Mouse (Mus musculus) forebrain, embryonic 16.5 days (tissue): ENCODE results near the gene Eif4g3. TPM values are rescaled to one million over a fixed set of nuclear protein-coding genes. Genes with fewer than 3 reads are reported as not detected.
A peak's percentile ranks its signal among the peaks of the same experiment; 100 is the strongest.
"Not testable (repeated sequence)": the region's sequence is repeated elsewhere in the genome, so short reads cannot be mapped to it uniquely, and the experiment has no call there.

ENCODE experiments used
- ATAC-seq: fragments of 200-750 bp; cut with Nextera tagmentation; 2 replicates; pipeline ENCODE4 v1.8.0; 2017; ENCODE audit warnings: mild to moderate bottlenecking, moderate library complexity
- H3K27ac ChIP-seq: fragments of 300-500 bp; sonication (generic); 2 replicates; pipeline ENCODE4 v1.5.1; 2014; ENCODE audit warnings: low read length, control low read depth
- H3K27me3 ChIP-seq: fragments of 300-500 bp; sonication (generic); replicated peaks from 2 replicates; pipeline ENCODE4 v1.6.1; 2014; ENCODE audit warnings: low read length; ENCODE audit not compliant: control insufficient read depth, insufficient read depth
- H3K36me3 ChIP-seq: fragments of 300-500 bp; sonication (generic); 2 replicates; pipeline ENCODE4 v1.6.1; 2014; ENCODE audit not compliant: control insufficient read depth, insufficient read depth
- H3K4me1 ChIP-seq: fragments of 300-500 bp; sonication (generic); replicated peaks from 2 replicates; pipeline ENCODE4 v1.6.1; 2014; ENCODE audit warnings: low read length; ENCODE audit not compliant: control insufficient read depth, insufficient read depth
- H3K4me2 ChIP-seq: fragments of 300-500 bp; sonication (generic); 2 replicates; pipeline ENCODE4 v1.6.1; 2014; ENCODE audit warnings: mild to moderate bottlenecking, low read length, control low read depth
- H3K4me3 ChIP-seq: fragments of 300-500 bp; sonication (generic); replicated peaks from 2 replicates; pipeline ENCODE4 v1.5.1; 2014; ENCODE audit warnings: mild to moderate bottlenecking, low read length, control low read depth
- H3K9ac ChIP-seq: fragments of 300-500 bp; sonication (generic); replicated peaks from 2 replicates; pipeline ENCODE4 v1.6.1; 2014; ENCODE audit warnings: low read depth, low read length, control low read depth
- H3K9me3 ChIP-seq: fragments of 300-500 bp; sonication (generic); 2 replicates; pipeline ENCODE4 v1.6.1; 2016; ENCODE audit warnings: low read length; ENCODE audit not compliant: control insufficient read depth
- WGBS: fragments of 180-500 bp; shearing (Covaris S2); extraction: QIAGEN DNeasy Blood & Tissue Kit; methylation state at CpG from one replicate; pipeline ENCODE4 v1.1.7; 2014; 5-methylcytosine and 5-hydroxymethylcytosine counted together
- polyA plus RNA-seq: library from polyadenylated mRNA; unstranded; fragments of >200 nt; fragmentation: Nextera tagmentation; extraction: Ambion mirVana; gene quantifications from 2 replicates; pipeline ENCODE4 v1.2.1, GENCODE M21; 2015

Gene Eif4g3
- polyA plus RNA-seq, 1 experiment from 2014 or later = 51.7 TPM

DNA sequence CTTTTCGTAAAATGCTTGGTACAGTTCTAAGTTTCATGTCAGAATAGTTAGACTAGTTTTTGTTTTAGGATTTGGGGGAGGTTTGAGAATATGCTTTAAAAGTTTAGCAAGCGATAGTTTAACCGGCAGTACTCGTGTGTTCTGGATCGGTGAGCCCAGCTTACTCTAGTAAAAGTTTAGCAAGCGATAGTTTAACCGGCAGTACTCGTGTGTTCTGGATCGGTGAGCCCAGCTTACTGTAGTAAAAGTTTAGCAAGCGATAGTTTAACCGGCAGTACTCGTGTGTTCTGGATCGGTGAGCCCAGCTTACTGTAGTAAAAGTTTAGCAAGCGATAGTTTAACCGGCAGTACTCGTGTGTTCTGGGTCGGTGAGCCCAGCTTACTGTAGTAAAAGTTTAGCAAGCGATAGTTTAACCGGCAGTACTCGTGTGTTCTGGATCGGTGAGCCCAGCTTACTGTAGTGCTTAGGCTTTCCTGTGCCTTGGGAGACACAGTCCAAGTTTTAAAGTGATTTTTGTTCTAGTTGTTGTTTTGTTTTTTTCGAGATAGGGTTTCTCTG, 64.5 kb downstream of the Eif4g3 start:
- 96% methylated on average over 22 of the region's 22 CpGs for WGBS
- H3K36me3 ChIP-seq, H3K4me3 ChIP-seq, H3K27me3 ChIP-seq, H3K4me2 ChIP-seq, H3K27ac ChIP-seq, H3K4me1 ChIP-seq, ATAC-seq, H3K9me3 ChIP-seq, H3K9ac ChIP-seq: not testable (repeated sequence)

DNA sequence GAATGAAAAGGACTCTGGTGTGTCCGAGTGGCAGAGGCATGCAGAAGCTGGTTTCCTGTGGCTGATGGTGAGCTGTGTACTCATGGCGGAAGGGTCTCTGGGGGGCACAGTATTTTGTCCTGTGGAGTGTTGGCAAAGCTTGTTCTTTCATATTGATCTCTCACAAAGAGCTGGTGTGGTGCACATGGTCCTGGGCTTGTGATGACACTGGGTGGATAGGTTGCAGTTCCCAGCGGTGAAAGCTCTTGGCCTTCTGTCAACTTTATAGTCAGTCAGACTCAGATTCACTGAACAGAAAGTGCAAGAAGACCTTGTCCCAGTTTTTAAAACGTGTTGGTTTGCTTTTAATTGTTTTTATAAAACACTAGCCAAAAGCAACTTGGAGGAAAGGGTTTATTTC, 68.3 kb downstream of the Eif4g3 start:
- Histone ChIP-seq H3K9ac (no peak overlapping the region), H3K27me3 (no peaks in the 10 kb centered on the region), H3K4me3 (no peak overlapping the region), H3K27ac (no peak overlapping the region), H3K9me3 (no peaks in the 10 kb centered on the region), H3K4me2 (no peak overlapping the region), H3K36me3 (peaks cover 2% of the 10 kb centered on the region; the same call in 1 of the 2 replicates), H3K4me1 (peaks cover 14% of the 10 kb centered on the region)
- 81% methylated on average over 4 of the region's 4 CpGs for WGBS
- no peak for ATAC-seq

DNA sequence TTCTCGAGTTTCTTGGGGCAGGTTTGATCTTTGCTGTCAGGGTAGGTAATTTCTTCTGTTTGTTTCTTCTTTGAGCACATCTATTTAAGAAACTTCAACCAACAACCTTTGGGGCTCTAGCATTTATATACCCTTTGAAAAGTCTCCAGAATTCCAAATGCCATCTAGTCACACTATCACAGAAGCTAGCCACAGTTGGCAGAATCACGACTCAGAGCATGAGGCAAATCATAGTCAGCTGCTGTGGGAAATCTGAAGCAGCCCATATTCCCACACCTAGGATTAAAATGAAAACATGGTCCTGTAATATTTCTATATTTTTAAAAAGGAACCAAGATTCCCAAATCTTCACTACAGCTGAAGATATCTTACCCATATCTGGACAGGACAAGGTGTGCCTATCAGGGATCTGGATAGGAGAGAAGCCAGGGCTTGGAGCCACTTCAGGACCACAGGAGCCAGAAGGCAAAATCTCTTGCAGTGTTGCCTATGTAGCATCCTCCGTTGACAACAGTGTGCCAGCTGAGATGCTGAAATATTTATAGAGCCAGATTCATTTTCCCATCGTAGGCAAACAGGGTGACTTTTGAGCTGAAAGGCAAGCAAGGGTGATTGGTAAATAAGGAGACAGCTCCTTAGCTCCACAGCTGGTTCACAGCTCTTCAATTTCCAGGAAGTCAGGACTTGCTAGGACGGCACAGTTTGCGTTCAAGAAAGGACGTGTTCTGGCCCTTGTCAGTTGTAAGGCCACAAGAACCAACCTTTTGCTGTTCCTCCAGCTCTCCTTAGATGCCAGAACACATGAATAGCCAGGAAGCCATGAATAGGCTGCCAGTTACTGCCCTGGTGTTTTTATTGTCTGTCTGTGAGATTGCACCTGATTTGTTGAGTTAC, 70.8 kb downstream of the Eif4g3 start:
- Histone ChIP-seq H3K4me1 (peaks cover 23% of the 10 kb centered on the region), H3K27me3 (no peaks in the 10 kb centered on the region), H3K4me2 (no peak overlapping the region), H3K27ac (peak overlapping the region; percentile 23; the same call in 1 of the 2 replicates), H3K4me3 (no peak overlapping the region), H3K36me3 (0 out of 2 replicates have a peak, but pooled peaks cover 2% of the 10 kb centered on the region), H3K9me3 (no peaks in the 10 kb centered on the region), H3K9ac (no peak overlapping the region)
- no peak for ATAC-seq
- WGBS = 70% methylated on average over 7 of the region's 7 CpGs

DNA sequence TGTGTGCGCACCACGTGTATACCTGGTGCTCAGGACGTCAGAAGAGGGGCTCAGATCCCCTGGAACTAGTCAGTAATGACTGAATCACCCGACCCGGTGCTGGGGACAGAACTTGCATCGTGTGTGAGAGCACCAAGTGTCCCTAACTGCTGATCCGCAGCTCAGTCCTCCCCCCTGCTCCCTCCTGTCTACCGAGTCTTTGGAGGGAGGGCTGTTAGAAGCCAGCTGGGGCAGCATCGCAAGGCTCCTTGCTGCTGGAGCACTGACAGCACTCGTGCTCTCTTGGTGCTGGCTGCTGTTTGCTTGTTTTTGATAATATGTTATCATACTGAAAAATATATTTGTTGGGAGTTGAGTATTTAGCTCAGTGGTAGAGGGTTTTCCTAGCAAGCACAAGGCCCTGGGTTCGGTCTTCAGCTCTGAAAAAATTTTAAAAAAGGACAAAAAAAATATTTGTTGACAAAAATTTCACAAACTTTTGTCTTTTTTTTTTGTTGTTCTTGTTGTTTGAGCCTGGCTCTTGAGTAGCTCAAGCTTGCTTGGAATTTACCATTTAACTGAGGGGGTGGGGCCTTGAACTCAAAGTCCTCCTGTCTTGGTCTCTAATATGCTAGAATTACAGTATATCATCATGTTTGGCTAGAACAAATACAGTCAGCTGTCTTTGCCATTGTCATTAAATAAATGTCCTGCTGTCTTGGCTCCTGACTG, 72.2 kb downstream of the Eif4g3 start:
- no peak for ATAC-seq
- WGBS = 81% methylated on average over 11 of the region's 11 CpGs

DNA sequence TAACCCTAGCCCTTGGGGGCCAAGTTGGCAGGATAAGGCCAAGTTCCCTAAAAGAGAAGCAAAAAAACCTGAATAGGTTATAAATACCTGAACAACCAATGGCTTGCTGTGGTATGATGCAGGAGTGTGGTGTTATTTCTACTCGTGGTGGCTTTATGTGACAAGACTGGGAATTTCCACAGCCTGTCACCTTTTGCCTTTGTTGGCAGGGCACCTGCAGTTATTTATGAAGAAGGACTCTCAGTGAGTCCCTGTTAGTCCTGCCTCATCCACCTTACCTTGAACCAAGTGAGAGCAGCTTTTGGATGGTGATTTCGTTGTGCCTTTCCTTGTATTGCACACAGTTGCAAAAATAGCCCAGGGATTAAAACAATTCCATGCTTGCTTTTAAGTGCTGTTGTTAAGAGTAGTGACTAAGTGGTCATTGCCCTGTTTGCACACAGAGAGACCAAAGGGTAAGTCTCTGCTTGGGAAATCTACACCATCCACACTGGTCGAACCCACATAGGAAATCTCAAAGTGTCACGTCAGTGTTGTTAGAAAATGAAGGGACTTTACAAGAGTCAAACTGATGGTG, 72.9 kb downstream of the Eif4g3 start:
- peaks cover 23% of the 10 kb centered on the region for H3K4me1 ChIP-seq
- H3K9me3 ChIP-seq = no peaks in the 10 kb centered on the region
- no peak overlapping the region for H3K27ac ChIP-seq
- 86% methylated on average over 4 of the region's 4 CpGs for WGBS
- no peak overlapping the region for H3K4me3 ChIP-seq
- H3K4me2 ChIP-seq = no peak overlapping the region
- no peak overlapping the region for H3K9ac ChIP-seq
- no peaks in the 10 kb centered on the region for H3K27me3 ChIP-seq
- no peak for ATAC-seq
- 0 out of 2 replicates have a peak, but pooled peaks cover 2% of the 10 kb centered on the region for H3K36me3 ChIP-seq

More for the DNA sequence above, 72.2 kb downstream of the Eif4g3 start:
- Histone ChIP-seq H3K9ac (no peak overlapping the region), H3K27me3 (no peaks in the 10 kb centered on the region), H3K9me3 (no peaks in the 10 kb centered on the region), H3K4me3 (no peak overlapping the region), H3K27ac (no peak overlapping the region), H3K4me1 (peaks cover 23% of the 10 kb centered on the region), H3K36me3 (0 out of 2 replicates have a peak, but pooled peaks cover 2% of the 10 kb centered on the region), H3K4me2 (no peak overlapping the region)

DNA sequence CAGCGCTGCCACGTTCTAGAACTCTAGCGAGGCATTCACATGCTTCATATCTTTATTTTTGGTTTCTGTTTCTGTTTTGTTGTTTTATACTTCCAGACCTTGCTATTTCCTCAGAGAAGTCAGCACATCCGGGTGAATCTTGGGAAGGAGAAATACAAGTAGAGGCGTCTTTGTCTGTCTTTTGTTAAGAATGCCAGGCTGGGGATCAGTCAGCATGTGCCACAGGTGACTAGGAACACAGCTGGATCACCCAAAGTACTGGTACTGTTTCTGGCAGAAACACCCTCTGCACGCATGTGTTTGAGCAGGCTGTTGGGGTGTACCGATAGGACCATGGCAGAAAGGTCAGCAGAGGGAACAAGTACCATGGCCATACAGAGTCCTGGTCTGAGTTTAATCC, 73.6 kb downstream of the Eif4g3 start:
- Histone ChIP-seq H3K9ac (no peak overlapping the region), H3K4me1 (peaks cover 25% of the 10 kb centered on the region), H3K27ac (no peak overlapping the region), H3K36me3 (0 out of 2 replicates have a peak, but pooled peaks cover 2% of the 10 kb centered on the region), H3K4me3 (no peak overlapping the region), H3K27me3 (no peaks in the 10 kb centered on the region), H3K4me2 (no peak overlapping the region), H3K9me3 (no peaks in the 10 kb centered on the region)
- ATAC-seq = no peak
- WGBS = 89% methylated on average over 7 of the region's 7 CpGs

DNA sequence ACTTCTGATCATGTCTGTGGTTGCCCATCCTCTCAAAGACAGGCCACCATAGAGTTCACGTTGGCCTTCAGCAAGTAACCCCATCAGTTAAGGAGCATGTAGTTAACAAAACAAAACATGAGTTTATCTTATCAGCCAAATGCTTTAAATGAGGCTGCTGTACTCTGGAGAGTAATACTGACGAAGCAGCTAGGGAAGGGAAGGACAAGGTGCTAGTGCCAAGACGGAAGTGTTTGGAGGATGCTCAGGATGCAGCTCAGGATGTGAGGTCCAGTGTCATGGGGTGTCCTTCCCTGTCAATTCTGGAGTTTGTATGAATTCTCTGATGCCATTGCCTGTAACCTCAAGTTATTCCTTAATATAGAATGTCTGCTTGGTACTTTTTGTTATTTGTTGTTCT, 75.0 kb downstream of the Eif4g3 start:
- Histone ChIP-seq H3K36me3 (0 out of 2 replicates have a peak, but pooled peaks cover 2% of the 10 kb centered on the region), H3K4me3 (no peak overlapping the region), H3K9ac (no peak overlapping the region), H3K4me1 (peaks cover 30% of the 10 kb centered on the region), H3K4me2 (no peak overlapping the region), H3K27me3 (no peaks in the 10 kb centered on the region), H3K9me3 (no peaks in the 10 kb centered on the region), H3K27ac (no peak overlapping the region)
- 79% methylated on average over 3 of the region's 3 CpGs for WGBS
- ATAC-seq = no peak

DNA sequence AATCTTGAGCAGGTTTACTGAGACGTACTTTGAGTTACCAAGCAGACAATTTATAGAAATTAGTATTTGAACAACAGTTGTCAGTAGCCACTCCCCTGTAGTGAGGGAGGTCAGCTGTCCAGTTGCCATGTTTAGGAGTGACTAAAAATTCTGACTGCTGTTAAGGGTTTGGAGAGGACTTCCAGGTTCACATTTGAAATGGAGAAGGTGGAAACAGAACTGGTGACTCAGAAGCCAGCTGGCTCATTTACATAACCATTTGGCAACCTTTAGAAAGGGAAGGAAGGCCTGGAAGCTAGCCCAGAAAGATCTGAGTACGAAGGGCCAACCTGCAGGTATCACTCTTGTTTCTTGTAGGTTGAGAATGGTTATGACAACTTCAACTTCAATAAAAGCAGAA, 75.8 kb downstream of the Eif4g3 start:
- H3K27ac ChIP-seq = 0 out of 2 replicates have a peak overlapping the region, but pooled peaks have one; percentile 20
- WGBS = 42% methylated on average over 2 of the region's 2 CpGs

DNA sequence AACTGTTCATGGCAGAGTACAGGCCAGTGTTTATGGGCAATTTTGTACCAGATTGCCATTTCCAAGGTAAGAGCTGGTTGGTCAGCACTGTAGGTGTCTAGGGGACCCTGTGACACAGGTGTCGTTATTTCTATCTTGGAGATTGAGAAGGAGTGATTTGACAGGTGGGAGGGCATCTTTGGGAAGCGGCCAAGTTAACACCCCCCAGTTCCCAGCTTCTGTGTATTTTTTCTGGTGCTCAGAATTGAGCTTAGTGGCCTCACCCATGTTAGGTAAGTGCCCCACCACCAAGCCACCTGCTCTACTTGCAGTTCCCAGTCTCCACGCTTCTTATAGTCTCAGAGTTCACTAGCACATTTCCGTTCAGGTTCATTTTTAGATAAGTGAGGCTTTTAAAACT, 76.5 kb downstream of the Eif4g3 start:
- no peak for ATAC-seq
- no peak overlapping the region for H3K27ac ChIP-seq
- H3K27me3 ChIP-seq = no peaks in the 10 kb centered on the region
- no peak overlapping the region for H3K4me3 ChIP-seq
- H3K4me2 ChIP-seq = no peak overlapping the region
- no peak overlapping the region for H3K9ac ChIP-seq
- 0 out of 2 replicates have a peak, but pooled peaks cover 2% of the 10 kb centered on the region for H3K36me3 ChIP-seq
- H3K9me3 ChIP-seq = no peaks in the 10 kb centered on the region
- 91% methylated on average over 4 of the region's 4 CpGs for WGBS
- peaks cover 22% of the 10 kb centered on the region for H3K4me1 ChIP-seq

More for the DNA sequence above, 75.8 kb downstream of the Eif4g3 start:
- no peak for ATAC-seq
- Histone ChIP-seq H3K9me3 (no peaks in the 10 kb centered on the region), H3K4me1 (peaks cover 29% of the 10 kb centered on the region), H3K4me3 (no peak overlapping the region), H3K4me2 (no peak overlapping the region), H3K36me3 (0 out of 2 replicates have a peak, but pooled peaks cover 2% of the 10 kb centered on the region), H3K27me3 (no peaks in the 10 kb centered on the region), H3K9ac (no peak overlapping the region)
